Mouse (Mus musculus) left cerebral cortex, postnatal 4 days (tissue): ENCODE results near the gene Irx3. TPM values are rescaled to one million over a fixed set of nuclear protein-coding genes. Genes with fewer than 3 reads are reported as not detected.

Source experiments
- DNase-seq: peaks from one replicate; pipeline ENCODE4 v3.0.0-alpha.2; 2022
- intact Hi-C: fragments of 180-260 bp; cut with DNase I; formaldehyde crosslinking; loops from one replicate; pipeline ENCODE4 v1.15.1; 2025
- total RNA-seq, 2 experiments: library from RNA; stranded (reverse); gene quantifications; 2 replicates each; pipeline ENCODE4 v1.2.3; 2021

Gene Irx3
- under 1 TPM in 1 of 2 experiments, not detected in 1; 0.24 TPM for total RNA-seq

DNA sequence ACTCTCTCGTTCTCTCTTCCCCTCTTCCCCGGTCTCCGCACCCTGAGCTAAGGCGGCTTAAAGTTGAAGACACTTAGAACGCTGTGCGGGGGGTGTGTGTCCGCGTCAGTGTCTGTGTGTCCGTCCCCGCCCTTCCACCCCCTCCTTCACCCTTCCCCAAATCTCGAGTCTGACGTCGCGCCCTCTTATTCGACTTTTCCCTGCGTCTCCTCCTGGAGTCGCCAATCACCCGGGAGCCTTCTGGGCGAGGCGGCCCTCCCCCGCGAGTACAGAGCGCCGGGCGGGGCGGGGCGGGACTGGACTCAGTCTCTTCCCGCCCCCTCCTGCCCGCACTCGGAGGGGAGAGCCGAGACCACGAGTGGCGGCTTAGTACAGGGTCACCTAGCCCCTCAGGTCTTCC is at the start of gene Irx3:
TSS of gene Irx3 (minus strand) at position 229 of the 400 bp plus-strand sequence.
- DNase-seq: peak; percentile 79
- intact Hi-C loops: loop anchor here (5.0 to 10.0 kb wide), 2 partner anchors 427 to 555 kb away; partner anchors contain the start of gene Irx5

DNA sequence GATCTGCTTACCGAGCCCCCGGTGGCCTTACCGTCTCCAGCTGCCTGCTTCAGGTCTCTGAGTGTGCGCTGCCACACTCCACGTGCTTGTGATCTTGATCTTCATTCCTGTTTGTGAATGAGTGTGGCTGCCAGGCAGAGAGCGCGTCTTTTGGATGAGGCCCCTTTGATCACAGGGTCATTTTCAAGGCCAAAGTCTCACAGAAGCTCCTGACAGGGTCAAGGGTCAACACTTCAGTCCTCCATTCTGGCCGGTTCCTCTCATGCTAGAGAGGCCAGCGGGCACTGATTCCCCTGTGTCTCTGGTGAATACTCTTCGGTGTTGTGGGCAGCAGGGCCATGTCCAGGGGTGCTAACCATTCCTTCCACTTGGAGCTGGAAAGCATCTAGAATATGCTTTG is 49.5 kb upstream of the Irx3 start:
- intact Hi-C loops: no loop called here
- no peak for DNase-seq

DNA sequence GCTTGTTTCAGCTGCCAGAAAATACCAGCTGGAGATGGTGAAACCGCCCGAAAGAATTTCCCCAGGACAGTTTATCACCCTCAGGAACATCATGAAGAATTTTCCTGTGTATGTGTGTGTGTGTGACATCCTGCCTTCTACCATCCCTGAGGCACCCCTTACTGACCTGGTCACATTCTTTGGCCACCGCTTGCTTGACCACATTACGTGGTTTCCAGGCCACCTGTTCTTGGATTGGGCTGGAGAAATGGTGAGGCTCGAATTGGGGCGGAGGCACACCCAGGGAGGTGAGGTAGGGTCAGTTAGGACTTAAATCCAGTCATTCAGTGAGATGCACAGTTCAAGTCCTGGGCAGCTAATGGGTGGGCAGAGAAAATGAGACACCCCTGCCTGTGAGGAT is 48.1 kb upstream of the Irx3 start:
- intact Hi-C loops: no loop called here
- no peak for DNase-seq

DNA sequence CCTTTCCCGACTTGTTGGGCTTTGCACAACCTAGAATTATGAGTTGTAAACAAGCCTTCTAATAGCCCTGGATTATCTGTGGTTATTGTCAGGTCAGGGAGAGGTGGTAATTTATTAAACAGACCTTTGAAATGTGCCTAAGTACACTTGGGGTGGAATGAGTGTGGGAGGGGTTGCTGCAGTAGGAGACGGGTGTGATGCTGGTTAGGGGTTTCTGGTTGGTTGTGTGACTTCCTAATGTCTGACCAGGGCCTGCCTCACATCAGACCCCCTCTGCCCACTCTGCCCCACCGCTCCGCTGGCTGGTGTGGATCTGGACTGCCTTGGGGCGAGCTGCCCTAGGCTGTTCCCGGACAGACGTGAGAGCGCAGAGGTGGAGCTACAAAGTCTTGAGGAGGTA is 47.7 kb upstream of the Irx3 start:
- no peak for DNase-seq

DNA sequence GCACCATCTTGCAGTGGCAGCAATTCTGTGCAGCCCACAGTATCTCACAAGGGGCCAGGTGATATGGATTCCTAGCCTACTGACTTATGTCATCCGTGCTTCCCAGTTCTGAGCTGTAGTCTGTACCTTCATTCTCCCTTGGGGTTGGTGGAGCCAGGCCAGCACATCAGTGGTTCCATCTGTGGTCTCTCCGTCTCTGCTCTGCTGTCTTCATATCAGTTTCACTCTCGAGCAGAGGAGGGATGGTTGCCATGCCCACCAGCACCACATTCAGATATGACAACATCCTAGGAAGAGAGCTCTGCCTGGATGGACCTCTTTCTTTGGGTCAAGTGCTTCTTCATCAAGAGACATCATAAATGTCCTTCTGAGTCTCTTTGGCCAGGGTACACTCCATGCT is 43.8 kb upstream of the Irx3 start:
- no peak for DNase-seq
- intact Hi-C loops: no loop called here

More for the DNA sequence above, 47.7 kb upstream of the Irx3 start:
- intact Hi-C loops: no loop called here

DNA sequence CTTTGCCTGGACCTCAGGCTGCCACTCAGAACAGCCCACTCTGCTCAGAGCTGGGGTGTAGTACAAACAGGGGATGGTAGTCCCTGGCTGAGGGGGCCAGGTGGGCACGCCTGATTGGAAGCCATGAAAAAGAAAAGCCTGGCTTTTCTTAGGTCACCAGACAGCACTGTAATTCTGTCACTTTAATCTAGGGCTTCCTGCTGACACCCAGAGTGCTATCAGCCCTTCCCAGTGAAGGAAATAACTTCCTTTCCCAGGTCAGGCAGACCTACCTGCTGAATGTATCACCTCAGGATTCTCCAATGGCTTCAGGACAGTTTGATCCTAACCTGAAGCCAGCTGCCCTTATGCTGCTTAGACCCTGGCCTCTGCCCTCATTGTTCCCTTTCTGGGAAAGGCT is 35.3 kb upstream of the Irx3 start:
- no peak for DNase-seq
- intact Hi-C loops: no loop called here

DNA sequence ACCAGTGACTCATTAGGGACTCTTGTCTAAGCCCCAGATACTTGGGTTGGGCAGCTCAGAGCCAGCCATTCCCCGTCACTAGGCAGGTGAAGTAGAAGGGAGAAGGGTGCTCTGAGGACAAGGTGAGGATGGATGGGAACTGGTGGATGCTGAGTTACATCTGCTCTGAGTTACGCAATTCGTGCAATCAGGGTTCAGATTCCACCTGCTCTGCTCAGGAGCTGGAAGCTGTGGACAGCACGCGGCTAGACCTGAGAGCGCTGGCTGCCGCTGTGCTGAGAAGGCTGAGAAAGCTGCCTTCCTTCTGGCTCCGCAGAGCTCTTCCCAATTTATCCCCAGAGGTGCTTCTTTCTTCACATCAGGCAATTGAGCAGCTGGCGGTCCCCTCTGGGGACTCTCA is 34.8 kb upstream of the Irx3 start:
- no peak for DNase-seq
- intact Hi-C loops: no loop called here

DNA sequence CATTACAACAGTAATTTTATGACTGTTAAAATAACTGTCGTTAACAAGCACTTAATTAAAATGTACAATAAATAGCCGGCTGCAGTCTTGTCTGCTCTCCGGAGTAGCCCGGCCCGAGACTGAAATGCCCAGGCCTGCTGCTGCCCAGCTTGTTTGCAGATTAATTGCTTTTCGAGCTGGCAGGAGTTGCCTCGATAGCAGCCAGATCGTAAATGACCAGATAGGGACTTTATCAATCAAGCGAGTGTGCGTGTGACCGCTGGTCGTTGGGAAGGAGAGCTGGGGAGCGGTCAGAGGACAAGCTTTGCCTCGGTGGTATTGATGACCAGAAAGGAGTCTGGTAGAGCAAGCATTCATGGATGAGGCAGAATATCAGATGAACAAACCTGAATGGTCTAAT is 25.8 kb upstream of the Irx3 start:
- no peak for DNase-seq
- intact Hi-C loops: no loop called here

DNA sequence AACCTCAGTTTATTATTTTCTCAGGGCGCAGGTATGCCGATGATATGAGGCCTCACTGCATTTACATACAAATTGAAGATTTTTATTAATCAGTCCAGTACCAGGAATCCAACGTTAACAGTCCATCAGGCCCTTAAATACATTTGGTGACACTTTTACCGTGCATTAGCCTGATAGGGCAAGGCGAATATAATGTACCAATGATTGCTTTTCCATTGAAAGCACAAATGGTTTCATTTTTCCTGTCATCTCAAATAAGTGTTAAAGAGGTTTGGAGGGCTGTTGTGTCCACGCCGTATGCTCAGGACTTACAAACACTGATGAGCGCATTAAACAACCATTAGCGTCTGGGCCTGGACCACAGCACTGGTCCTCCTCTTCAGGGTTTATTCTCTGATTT is 25.3 kb upstream of the Irx3 start:
- no peak for DNase-seq
- intact Hi-C loops: no loop called here

DNA sequence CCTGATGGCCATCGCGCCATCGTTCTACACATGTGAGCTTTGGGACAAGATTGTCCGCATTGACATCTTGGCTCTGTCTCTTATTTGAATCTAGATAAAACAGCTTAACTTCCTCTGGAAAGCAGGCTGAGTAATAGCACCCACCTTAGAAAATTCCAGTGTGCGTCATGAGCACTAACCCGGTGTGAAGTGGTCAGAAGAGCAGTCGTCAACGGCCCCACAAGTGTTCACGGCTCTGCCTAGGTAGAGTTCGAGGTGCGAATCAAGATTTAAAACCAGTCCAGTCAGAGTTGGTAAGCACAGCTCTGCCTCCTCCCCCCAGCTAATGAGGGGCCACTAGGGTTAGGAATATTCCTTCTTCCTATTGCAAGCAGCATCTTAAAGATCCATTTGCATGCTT is 21.5 kb upstream of the Irx3 start:
- intact Hi-C loops: no loop called here
- no peak for DNase-seq

DNA sequence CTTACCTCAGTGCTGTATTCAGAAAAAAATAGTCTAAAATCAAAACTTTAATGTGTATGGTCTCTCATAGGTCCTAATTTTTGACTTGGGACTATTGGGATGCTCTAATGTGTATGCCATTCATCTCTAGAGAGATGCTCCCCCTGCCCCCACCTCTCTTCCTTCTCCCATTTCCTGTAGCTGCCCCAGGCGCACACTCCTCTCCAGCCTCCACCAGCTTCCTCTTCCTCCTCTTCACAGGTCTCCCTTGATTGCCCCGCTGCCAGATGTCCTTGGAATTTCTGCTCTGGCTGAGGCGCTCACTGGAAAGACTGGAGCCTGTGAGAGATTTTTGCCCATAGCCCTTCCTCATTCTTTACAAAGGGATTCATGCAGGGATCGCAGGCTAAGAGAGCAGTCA is 20.9 kb upstream of the Irx3 start:
- intact Hi-C loops: no loop called here
- no peak for DNase-seq

DNA sequence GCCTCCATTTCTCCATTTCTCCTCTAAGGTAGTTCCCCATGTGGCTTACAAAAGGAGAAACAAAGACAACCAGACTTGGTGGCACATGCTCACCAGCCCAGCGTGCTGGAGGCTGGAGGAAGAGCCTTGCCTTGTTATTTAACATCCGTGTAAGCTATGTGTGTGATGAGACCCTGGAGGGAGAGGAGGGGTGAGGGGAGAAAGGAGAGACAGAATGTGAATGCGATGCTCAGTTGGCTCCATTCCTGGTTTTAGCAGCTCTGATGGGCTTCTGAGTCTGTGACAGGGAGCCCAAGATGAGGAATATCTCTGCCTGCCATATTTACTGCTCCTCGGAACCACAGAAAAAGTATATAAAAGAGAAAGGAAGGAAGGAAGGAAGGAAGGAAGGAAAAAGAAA is 20.1 kb upstream of the Irx3 start:
- DNase-seq: no peak

DNA sequence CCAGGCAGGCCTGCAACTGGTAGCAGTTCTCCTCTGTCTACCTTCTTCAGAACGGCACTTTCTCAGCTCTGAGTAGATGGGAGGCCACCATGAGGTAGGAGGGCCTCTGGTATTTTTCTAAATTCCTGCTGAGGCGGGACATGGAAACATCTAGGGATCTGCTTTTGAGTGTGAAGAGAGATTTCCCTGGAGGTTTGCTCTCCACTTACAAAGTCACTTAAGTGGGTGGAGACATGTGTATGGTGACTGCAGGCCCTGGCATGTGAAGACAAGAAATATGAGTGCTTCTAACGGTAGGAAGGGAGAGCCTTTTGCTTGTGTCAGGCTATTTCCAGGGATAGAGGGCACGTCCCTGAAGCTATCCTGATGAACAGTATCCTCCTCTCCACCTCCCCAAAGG is 17.9 kb upstream of the Irx3 start:
- no peak for DNase-seq
- intact Hi-C loops: no loop called here

More for the DNA sequence above, 20.1 kb upstream of the Irx3 start:
- intact Hi-C loops: no loop called here

DNA sequence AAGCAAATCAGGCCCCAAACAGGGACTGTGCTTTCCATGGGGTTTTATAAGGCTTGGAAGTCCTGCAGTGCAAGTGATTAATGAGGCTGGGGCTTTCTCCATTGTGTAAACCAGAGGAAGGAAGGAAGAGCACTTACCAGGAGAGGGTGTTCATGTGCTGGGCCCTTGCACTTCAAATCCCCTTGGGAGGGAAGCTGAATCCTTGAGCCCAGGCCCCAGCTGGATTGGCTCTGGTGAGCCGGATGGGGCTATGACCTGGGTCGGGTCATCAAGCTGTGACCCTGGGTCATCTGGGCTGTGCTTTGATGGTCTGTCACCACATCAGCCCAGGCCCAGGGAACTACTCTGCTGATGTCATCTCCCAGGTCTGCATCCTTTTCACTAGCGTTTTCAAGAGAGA is 16.9 kb upstream of the Irx3 start:
- no peak for DNase-seq
- intact Hi-C loops: no loop called here

DNA sequence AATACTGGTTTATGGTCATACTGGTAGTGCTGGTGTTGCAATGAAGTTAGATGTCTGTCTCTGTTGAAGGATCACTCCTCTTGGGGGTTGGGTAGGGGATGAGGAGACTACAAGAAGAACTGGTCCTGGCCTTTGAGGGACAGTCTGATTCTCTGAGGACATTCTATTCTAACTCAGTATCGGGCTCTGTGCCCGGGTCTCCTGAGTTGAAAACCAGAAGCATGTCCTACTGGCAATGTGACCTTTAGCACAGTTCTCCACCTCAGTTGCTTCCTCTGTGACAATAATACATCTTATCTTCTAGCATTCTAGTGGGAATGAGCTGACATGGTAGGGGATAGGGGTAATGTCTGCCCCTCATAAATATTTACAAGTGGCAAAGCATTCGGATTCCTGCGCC is 12.2 kb upstream of the Irx3 start:
- DNase-seq: no peak
- intact Hi-C loops: no loop called here

DNA sequence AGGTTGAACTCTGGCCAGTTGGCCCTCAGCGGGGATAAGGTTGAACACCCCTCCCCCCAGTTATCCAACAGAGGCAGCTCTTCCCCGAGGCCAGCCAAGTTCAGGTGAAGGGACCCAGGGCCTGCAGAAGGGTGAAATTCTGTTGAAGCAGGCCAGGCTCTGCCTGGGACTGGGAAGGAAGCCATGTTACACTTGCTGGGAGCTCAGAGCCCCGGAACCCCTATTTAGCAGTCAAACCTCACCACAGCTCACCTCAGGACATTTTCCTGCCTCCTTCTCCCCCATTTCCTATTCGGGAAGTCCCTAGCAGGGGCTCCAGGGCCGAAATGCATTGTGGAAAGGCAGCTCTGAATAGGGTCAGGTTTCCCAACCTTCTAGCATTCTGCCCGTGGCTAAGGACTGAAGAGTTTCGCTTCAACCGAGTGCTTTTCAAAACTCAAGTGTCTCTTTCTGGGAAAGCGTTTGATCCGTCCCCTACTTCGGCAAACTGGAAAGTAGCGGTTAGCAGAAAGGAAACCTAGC is 4.9 kb upstream of the Irx3 start:
- DNase-seq: no peak
- intact Hi-C loops: loop anchor here (10.0 kb wide), 1 partner anchor 432 kb away; no protein-coding TSS in a partner anchor

DNA sequence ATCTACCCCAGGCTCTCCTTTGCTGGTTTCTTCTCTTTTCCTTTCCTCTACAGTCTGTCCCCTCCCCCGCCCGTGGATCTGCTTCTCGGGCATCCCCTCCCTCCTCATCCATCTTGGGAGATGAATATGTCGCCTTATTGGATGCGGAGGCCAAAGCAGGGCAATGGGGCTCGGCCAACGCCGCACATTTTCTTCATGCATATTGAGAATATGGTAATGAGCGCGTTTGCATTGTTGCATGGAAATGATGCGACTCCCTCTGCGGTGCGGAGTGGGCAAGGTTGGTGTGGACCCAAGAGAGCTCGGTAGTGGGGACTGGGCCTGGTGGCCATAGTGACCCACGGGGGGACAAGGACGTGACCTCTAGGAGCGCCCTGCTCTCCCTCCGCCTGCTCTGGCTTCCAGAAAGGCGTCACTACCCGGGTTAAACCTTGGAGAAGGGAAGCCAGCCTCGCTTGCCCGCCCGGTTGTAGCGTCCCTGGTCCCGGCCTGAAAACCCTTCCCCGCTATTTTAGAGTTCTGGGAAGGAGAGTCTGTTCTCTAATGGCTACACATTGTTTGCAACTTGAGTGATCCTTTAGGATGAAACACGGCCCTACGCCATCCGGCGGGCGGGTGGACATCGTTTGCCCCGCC is 4.3 kb upstream of the Irx3 start:
- no peak for DNase-seq
- intact Hi-C loops: loop anchor here (10.0 kb wide), 1 partner anchor 431 kb away; no protein-coding TSS in a partner anchor

DNA sequence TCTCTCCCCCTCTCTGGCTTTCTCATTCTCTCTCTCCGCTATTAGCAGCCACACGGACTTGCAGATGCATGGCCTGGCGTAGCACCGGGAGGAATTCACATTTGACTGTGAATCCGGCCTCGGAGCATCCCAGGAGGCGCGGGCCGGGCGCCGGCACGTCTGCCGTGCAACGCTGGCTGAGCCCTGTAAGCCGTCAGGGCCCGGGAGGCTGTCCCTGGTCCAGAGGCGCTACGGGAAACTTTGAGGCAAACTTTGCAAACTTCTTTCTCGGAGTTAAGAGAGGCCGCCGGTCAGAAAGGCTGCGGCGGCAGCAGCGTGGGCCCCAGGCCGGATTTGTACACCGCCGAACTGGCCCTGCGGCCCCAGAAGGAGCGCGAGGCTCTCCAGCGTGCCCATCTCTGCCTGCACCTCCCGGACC is 3.4 kb upstream of the Irx3 start:
- intact Hi-C loops: loop anchor here (10.0 kb wide), 1 partner anchor 430 kb away; no protein-coding TSS in a partner anchor
- peak; percentile 30 for DNase-seq

DNA sequence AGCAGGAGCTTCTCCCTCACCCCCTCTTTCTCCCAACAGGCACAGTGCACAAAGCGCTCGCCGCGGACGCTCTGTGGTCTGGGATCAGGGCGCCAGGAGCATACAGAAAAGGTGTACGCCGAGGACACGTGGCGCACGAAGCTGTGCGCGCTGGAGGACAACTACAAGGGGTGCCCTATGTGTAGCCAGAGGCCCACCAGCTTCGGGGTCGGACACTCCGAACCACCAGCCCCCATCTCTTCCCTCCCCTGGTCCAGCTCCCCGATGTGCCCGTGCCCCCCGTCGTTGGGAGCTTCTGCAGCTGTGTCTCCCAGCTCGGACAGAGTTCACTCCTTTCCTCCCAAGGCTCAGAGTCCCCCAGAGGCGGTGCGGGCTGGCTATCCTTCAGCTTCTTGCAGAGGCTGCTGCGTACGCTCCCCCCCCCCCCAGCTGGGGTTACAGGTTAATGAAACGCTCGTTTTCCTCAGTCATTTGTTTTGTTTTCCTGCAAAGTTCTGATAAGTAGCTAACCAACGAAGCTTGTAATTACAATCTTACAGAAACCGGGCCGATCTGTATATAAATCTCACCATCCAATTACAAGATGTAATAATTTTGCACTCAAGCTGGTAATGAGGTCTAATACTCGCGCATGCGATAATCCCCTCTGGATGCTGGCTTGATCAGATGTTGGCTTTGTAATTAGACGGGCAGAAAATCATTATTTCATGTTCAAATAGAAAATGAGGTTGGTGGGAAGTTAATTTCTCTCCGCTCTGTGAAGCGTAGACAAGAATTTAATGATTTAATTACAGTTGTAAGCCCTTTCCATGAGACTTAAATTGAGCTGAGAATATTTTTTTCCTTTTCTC is 2.8 kb upstream of the Irx3 start:
- intact Hi-C loops: loop anchor here (5.0 to 10.0 kb wide), 2 partner anchors 430 to 553 kb away; partner anchors contain the start of gene Irx5
- no peak for DNase-seq

DNA sequence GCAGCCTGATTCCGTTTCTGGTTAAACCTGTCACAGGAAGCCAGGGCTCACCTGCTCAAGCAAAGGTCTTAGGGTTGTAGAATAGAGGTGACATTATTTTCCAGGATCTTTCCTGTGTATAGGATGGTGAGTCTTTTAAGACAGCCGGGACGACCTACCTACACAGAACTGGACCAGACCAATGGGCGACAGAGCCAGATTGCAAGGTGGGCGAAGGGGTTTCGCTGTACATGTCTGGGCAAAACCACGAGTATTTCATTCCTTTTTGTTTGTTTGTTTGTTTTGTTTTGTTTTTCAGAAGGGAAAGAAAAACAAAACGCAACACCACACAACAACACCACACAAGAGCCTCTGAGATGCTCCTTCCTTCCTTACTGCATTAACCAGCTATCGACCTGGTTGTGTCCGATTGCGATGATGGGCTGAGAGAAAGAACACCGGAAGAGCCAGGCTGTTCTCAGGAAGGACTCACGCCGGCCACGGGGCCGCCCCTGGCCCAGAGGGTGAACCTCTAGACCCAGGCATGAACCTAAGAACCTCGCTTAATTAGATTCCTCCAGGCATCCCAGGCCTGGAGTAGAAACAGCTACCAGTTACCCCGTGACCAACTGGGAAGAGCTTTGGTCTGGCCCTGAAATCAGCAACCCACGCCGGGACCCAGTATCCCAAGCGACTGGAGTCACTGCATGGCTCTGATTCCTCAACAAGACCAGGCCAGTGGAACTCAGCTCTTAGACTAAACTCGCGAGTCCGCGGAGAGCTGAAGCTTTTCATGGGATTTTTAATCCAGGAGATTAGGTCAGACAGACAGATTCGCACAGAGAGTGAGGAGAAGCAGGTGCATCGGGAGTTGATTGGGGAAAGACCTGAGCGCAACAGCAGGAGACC is 1.9 kb upstream of the Irx3 start:
- intact Hi-C loops: loop anchor here (5.0 to 10.0 kb wide), 2 partner anchors 429 to 554 kb away; partner anchors contain the start of gene Irx5
- no peak for DNase-seq
